Mouse (Mus musculus): Measurements from ENCODE around the gene Cfap73. TPM values are rescaled to one million over a fixed set of nuclear protein-coding genes. Genes with fewer than 3 reads are reported as not detected.
A peak's percentile ranks its signal among the peaks of the same experiment; 100 is the strongest.

Cfap73 gene
- polyA plus RNA-seq, 2 experiments, result not detected

GRCm38 (mm10) chr5:120651230-120651629 lies 17.2 kb upstream of the Cfap73 start:
- Histone ChIP-seq H3K4me3 (ENCODE audit: insufficient read depth in 1 of 2, low read depth in 2 of 2, low read length in 2 of 2) (no peak overlapping the region), H3K4me1 (replicated peaks; ENCODE audit: control insufficient read depth in 2 of 2, insufficient read depth in 2 of 2, low read length in 1 of 2) (peaks cover 2 to 6% of the 10 kb centered on the region in 2 experiments; a peak in 2 of 4 replicates), H3K9ac (replicated peaks) (no peak overlapping the region), H3K9me3 (ENCODE audit: control insufficient read depth, low read length) (no peaks in the 10 kb centered on the region), H3K27ac (no peak overlapping the region), H3K27me3 (ENCODE audit: control insufficient read depth, insufficient read depth, low read length) (peaks cover 24% of the 10 kb centered on the region), H3K36me3 (replicated peaks; ENCODE audit: control insufficient read depth, insufficient read depth, low read depth) (no peaks in the 10 kb centered on the region), H3K4me2 (ENCODE audit: low read depth) (no peak overlapping the region)
- 31% methylated on average over 5 of the region's 5 CpGs for WGBS (ENCODE audit: insufficient replicate concordance)
- no peak for TF ChIP-seq CTCF (IDR thresholded peaks at IDR 0.05; ENCODE audit: low read depth)
- no peak for TF ChIP-seq EP300 (IDR thresholded peaks at IDR 0.05; ENCODE audit: low read depth)
- DNase-seq (ENCODE audit: low read depth in 3 of 3, low spot score in 3 of 3) (no peak), ATAC-seq (ENCODE audit: insufficient read depth) (no peak)

GRCm38 (mm10) chr5:120649938-120650337 lies 15.9 kb upstream of the Cfap73 start:
- peaks cover 2 to 6% of the 10 kb centered on the region in 2 experiments; a peak in 2 of 4 replicates for H3K4me1 ChIP-seq (replicated peaks; ENCODE audit: control insufficient read depth in 2 of 2, insufficient read depth in 2 of 2, low read length in 1 of 2)
- H3K4me3 ChIP-seq (ENCODE audit: insufficient read depth in 1 of 2, low read depth in 2 of 2, low read length in 2 of 2), result no peak overlapping the region
- peaks cover 26% of the 10 kb centered on the region for H3K27me3 ChIP-seq (ENCODE audit: control insufficient read depth, insufficient read depth, low read length)
- H3K9ac ChIP-seq (replicated peaks), result no peak overlapping the region
- 17% methylated on average over 13 of the region's 13 CpGs for WGBS (ENCODE audit: insufficient replicate concordance)
- no peak for DNase-seq (ENCODE audit: low read depth in 3 of 3, low spot score in 3 of 3)
- no peak overlapping the region for H3K4me2 ChIP-seq (ENCODE audit: low read depth)
- ATAC-seq (ENCODE audit: insufficient read depth), result no peak
- H3K27ac ChIP-seq, result no peak overlapping the region
- no peaks in the 10 kb centered on the region for H3K36me3 ChIP-seq (replicated peaks; ENCODE audit: control insufficient read depth, insufficient read depth, low read depth)
- TF ChIP-seq EP300 (IDR thresholded peaks at IDR 0.05; ENCODE audit: low read depth) (no peak), CTCF (IDR thresholded peaks at IDR 0.05; ENCODE audit: low read depth) (no peak)
- H3K9me3 ChIP-seq (ENCODE audit: control insufficient read depth, low read length), result no peaks in the 10 kb centered on the region

- Histone ChIP-seq H3K9ac (replicated peaks) (no peak overlapping the region), H3K4me2 (ENCODE audit: low read depth) (peak overlapping the region; percentile 55), H3K4me1 (replicated peaks; ENCODE audit: control insufficient read depth in 2 of 2, insufficient read depth in 2 of 2, low read length in 1 of 2) (peaks cover 2 to 6% of the 10 kb centered on the region in 2 experiments; a peak in 2 of 4 replicates), H3K9me3 (ENCODE audit: control insufficient read depth, low read length) (no peaks in the 10 kb centered on the region), H3K27me3 (ENCODE audit: control insufficient read depth, insufficient read depth, low read length) (peaks cover 26% of the 10 kb centered on the region), H3K4me3 (ENCODE audit: insufficient read depth in 1 of 2, low read depth in 2 of 2, low read length in 2 of 2) (peak overlapping the region in 1 of 2 experiments; percentile 19; a peak in 2 of 4 replicates), H3K36me3 (replicated peaks; ENCODE audit: control insufficient read depth, insufficient read depth, low read depth) (no peaks in the 10 kb centered on the region), H3K27ac (no peak overlapping the region)
- DNase-seq (ENCODE audit: low read depth in 3 of 3, low spot score in 3 of 3) (no peak), ATAC-seq (ENCODE audit: insufficient read depth) (peak; percentile 19)
- WGBS (ENCODE audit: insufficient replicate concordance), result 6% methylated on average over 20 of the region's 21 CpGs
- TF ChIP-seq CTCF (IDR thresholded peaks at IDR 0.05; ENCODE audit: low read depth) (no peak), EP300 (IDR thresholded peaks at IDR 0.05; ENCODE audit: low read depth) (no peak)
These were observed 15.4 kb upstream of the Cfap73 start for GRCm38 (mm10) chr5:120649374-120649933.

GRCm38 (mm10) chr5:120648569-120649373 lies 14.7 kb upstream of the Cfap73 start, which contains the start of gene Rasal1:
TSS of gene Rasal1 (plus strand) at chr5:120648812.
- H3K4me3 ChIP-seq (ENCODE audit: insufficient read depth in 1 of 2, low read depth in 2 of 2, low read length in 2 of 2), result peak within 1 kb of the TSS in 1 of 2 experiments; percentile 19; a peak in 2 of 4 replicates
- H3K4me2 ChIP-seq (ENCODE audit: low read depth), result peak within 1 kb of the TSS; percentile 55
- no peak for TF ChIP-seq EP300 (IDR thresholded peaks at IDR 0.05; ENCODE audit: low read depth)
- peak; percentile 62 for TF ChIP-seq CTCF (IDR thresholded peaks at IDR 0.05; ENCODE audit: low read depth)
- peak; percentile 71 for ATAC-seq (ENCODE audit: insufficient read depth)
- no peaks in the 10 kb centered on the region for H3K36me3 ChIP-seq (replicated peaks; ENCODE audit: control insufficient read depth, insufficient read depth, low read depth)
- DNase-seq (ENCODE audit: low read depth in 3 of 3, low spot score in 3 of 3), result peak; percentile 28 to 46 (median 44)
- H3K27ac ChIP-seq, result no peak within 1 kb of the TSS
- WGBS (ENCODE audit: insufficient replicate concordance), result 1% methylated on average over 53 of the region's 53 CpGs
- peaks cover 2 to 6% of the 10 kb centered on the region in 2 experiments; a peak in 2 of 4 replicates for H3K4me1 ChIP-seq (replicated peaks; ENCODE audit: control insufficient read depth in 2 of 2, insufficient read depth in 2 of 2, low read length in 1 of 2)
- H3K27me3 ChIP-seq (ENCODE audit: control insufficient read depth, insufficient read depth, low read length), result peaks cover 29% of the 10 kb centered on the region
- H3K9ac ChIP-seq (replicated peaks), result peak within 1 kb of the TSS; percentile 9; the same call in 1 of the 2 replicates
- no peaks in the 10 kb centered on the region for H3K9me3 ChIP-seq (ENCODE audit: control insufficient read depth, low read length)

All from liver, embryonic 14.5 days (tissue).